Mouse (Mus musculus) brain, embryonic 14.5 days (tissue): ENCODE data around the gene Olfr699.

Experiments used
- CTCF ChIP-seq: fragments of 200-500 bp; IDR thresholded peaks from 2 replicates; pipeline ENCODE4 v1.5.1; 2012; ENCODE audit warnings: inconsistent platforms, mild to moderate bottlenecking, moderate library complexity, borderline replicate concordance; ENCODE audit not compliant: insufficient read depth, insufficient read length; ENCODE audit errors: extremely low read depth
- POLR2A ChIP-seq: fragments of 200-500 bp; IDR thresholded peaks from 2 replicates; pipeline ENCODE4 v1.6.1; 2012; ENCODE audit warnings: mild to moderate bottlenecking, inconsistent platforms, borderline replicate concordance; ENCODE audit not compliant: poor library complexity, insufficient read depth, insufficient read length, severe bottlenecking; ENCODE audit errors: extremely low read depth

DNA sequence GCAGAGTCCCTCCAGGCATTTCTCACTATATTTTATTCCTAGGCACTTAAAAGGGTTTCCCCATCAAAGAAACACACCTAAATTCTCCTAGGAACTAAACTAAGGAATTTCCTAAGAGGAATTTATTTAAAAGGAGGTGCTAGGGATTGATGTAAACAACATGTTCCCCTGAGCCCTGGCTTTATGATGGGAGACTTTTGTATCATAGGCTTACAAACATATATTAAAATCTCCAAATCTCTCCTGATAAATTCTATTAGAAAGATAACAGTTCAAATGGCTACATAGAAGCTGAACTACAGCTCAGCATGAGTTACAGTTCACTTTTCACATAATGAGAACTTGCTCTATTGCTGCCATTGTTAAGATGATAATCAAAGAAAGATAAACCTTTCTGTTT is 40.8 kb upstream of the Olfr699 start, which contains the start of gene Olfr702:
- TF ChIP-seq CTCF = no peak
- no peak for TF ChIP-seq POLR2A
